Mouse (Mus musculus) liver, embryonic 14.5 days (tissue): Measurements from ENCODE around the gene Tmem229b.

Experiments used
- CTCF ChIP-seq: IDR thresholded peaks from 2 replicates; pipeline ENCODE4 v1.5.1; 2016; ENCODE audit warnings: antibody characterized with exemption, low read depth, control low read depth
- EP300 ChIP-seq: IDR thresholded peaks from 2 replicates; pipeline ENCODE4 v1.6.1; 2016; ENCODE audit warnings: antibody characterized with exemption, low read depth

DNA sequence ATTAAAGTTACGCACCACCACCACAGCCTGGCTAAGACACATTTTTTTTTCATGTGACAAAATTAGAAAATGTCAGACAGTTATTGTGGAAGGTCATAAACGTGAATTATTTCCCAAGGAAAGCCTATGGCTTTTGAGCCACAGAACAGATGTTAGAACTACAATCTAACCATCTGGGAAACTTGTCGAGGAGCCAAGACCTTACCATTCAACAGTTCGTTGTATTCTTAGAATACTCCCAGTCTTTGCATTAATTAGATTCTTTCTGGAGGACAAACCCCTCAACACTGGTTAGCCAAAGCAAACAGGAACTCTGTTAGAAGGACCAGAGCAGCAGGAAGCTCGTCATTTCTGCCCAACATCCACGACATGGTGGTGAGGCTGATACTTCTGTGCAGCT lies 38.7 kb upstream of the Tmem229b start:
- TF ChIP-seq CTCF = no peak
- no peak for TF ChIP-seq EP300
